Mouse (Mus musculus): ENCODE measurements around the gene Exoc3l4.

The Exoc3l4 gene

GRCm38 (mm10) chr12:111416921-111417779 is at the start of gene Exoc3l4:
TSS of gene Exoc3l4 (plus strand) at chr12:111417017.
- TF ChIP-seq CTCF (conservative IDR thresholded peaks at IDR 0.05; ENCODE audit: low read length): no peak
- TF ChIP-seq NANOG (IDR thresholded peaks at IDR 0.05; ENCODE audit: borderline replicate concordance, low read length): no peak
- TF ChIP-seq POU5F1 (IDR thresholded peaks at IDR 0.05; ENCODE audit: borderline replicate concordance, low read length): no peak
- no peaks in the 10 kb centered on the region for H3K9me3 ChIP-seq (ENCODE audit: low read length)
- no peaks in the 10 kb centered on the region for H3K36me3 ChIP-seq (ENCODE audit: insufficient read depth, low read length)
- peak within 1 kb of the TSS; percentile 66 for H3K4me3 ChIP-seq (replicated peaks; ENCODE audit: low read length)
- H3K27me3 ChIP-seq (ENCODE audit: insufficient read depth, low read length): peaks cover 95% of the 10 kb centered on the region
- peaks cover 35% of the 10 kb centered on the region for H3K4me1 ChIP-seq (replicated peaks; ENCODE audit: low read depth, low read length)

- peaks cover 3% of the 10 kb centered on the region; the same call in 1 of the 2 replicates for H3K36me3 ChIP-seq (ENCODE audit: insufficient read depth, low read length)
These were observed 49.8 kb upstream of the Exoc3l4 start for GRCm38 (mm10) chr12:111367065-111367464.

GRCm38 (mm10) chr12:111370249-111370648 is 46.6 kb upstream of the Exoc3l4 start:
- no peak overlapping the region for H3K4me3 ChIP-seq (replicated peaks; ENCODE audit: low read length)
- 0 out of 2 replicates have a peak, but pooled peaks cover 2% of the 10 kb centered on the region for H3K27me3 ChIP-seq (ENCODE audit: insufficient read depth, low read length)
- TF ChIP-seq POU5F1 (IDR thresholded peaks at IDR 0.05; ENCODE audit: borderline replicate concordance, low read length) (no peak), NANOG (IDR thresholded peaks at IDR 0.05; ENCODE audit: borderline replicate concordance, low read length) (no peak), CTCF (conservative IDR thresholded peaks at IDR 0.05; ENCODE audit: low read length) (peak; percentile 65)
- peaks cover 3% of the 10 kb centered on the region; the same call in 1 of the 2 replicates for H3K36me3 ChIP-seq (ENCODE audit: insufficient read depth, low read length)
- no peaks in the 10 kb centered on the region for H3K9me3 ChIP-seq (ENCODE audit: low read length)
- H3K4me1 ChIP-seq (replicated peaks; ENCODE audit: low read depth, low read length): peaks cover 98% of the 10 kb centered on the region

More at GRCm38 (mm10) chr12:111367065-111367464, 49.8 kb upstream of the Exoc3l4 start:
- TF ChIP-seq POU5F1 (IDR thresholded peaks at IDR 0.05; ENCODE audit: borderline replicate concordance, low read length) (no peak), CTCF (conservative IDR thresholded peaks at IDR 0.05; ENCODE audit: low read length) (no peak), NANOG (IDR thresholded peaks at IDR 0.05; ENCODE audit: borderline replicate concordance, low read length) (no peak)
- Histone ChIP-seq H3K4me3 (replicated peaks; ENCODE audit: low read length) (no peak overlapping the region), H3K9me3 (ENCODE audit: low read length) (no peaks in the 10 kb centered on the region), H3K4me1 (replicated peaks; ENCODE audit: low read depth, low read length) (peaks cover 81% of the 10 kb centered on the region), H3K27me3 (ENCODE audit: insufficient read depth, low read length) (no peaks in the 10 kb centered on the region)

- peaks cover 96% of the 10 kb centered on the region for H3K4me1 ChIP-seq (replicated peaks; ENCODE audit: low read depth, low read length)
- H3K27me3 ChIP-seq (ENCODE audit: insufficient read depth, low read length): peaks cover 12% of the 10 kb centered on the region
- TF ChIP-seq POU5F1 (IDR thresholded peaks at IDR 0.05; ENCODE audit: borderline replicate concordance, low read length): no peak
- no peak for TF ChIP-seq NANOG (IDR thresholded peaks at IDR 0.05; ENCODE audit: borderline replicate concordance, low read length)
- no peak for TF ChIP-seq CTCF (conservative IDR thresholded peaks at IDR 0.05; ENCODE audit: low read length)
- no peaks in the 10 kb centered on the region for H3K9me3 ChIP-seq (ENCODE audit: low read length)
- H3K4me3 ChIP-seq (replicated peaks; ENCODE audit: low read length): no peak overlapping the region
- H3K36me3 ChIP-seq (ENCODE audit: insufficient read depth, low read length): peaks cover 3% of the 10 kb centered on the region; the same call in 1 of the 2 replicates
These were observed 44.9 kb upstream of the Exoc3l4 start for GRCm38 (mm10) chr12:111371905-111372304.

- Histone ChIP-seq H3K4me1 (replicated peaks; ENCODE audit: low read depth, low read length) (peaks cover 81% of the 10 kb centered on the region), H3K9me3 (ENCODE audit: low read length) (no peaks in the 10 kb centered on the region), H3K4me3 (replicated peaks; ENCODE audit: low read length) (no peak overlapping the region), H3K27me3 (ENCODE audit: insufficient read depth, low read length) (peaks cover 12% of the 10 kb centered on the region), H3K36me3 (ENCODE audit: insufficient read depth, low read length) (peaks cover 3% of the 10 kb centered on the region; the same call in 1 of the 2 replicates)
- TF ChIP-seq NANOG (IDR thresholded peaks at IDR 0.05; ENCODE audit: borderline replicate concordance, low read length) (no peak), POU5F1 (IDR thresholded peaks at IDR 0.05; ENCODE audit: borderline replicate concordance, low read length) (no peak), CTCF (conservative IDR thresholded peaks at IDR 0.05; ENCODE audit: low read length) (no peak)
These were observed 43.4 kb upstream of the Exoc3l4 start for GRCm38 (mm10) chr12:111373411-111373810.

GRCm38 (mm10) chr12:111374727-111375126 is 42.1 kb upstream of the Exoc3l4 start:
- no peak for TF ChIP-seq CTCF (conservative IDR thresholded peaks at IDR 0.05; ENCODE audit: low read length)
- no peak for TF ChIP-seq POU5F1 (IDR thresholded peaks at IDR 0.05; ENCODE audit: borderline replicate concordance, low read length)
- no peak for TF ChIP-seq NANOG (IDR thresholded peaks at IDR 0.05; ENCODE audit: borderline replicate concordance, low read length)
- H3K36me3 ChIP-seq (ENCODE audit: insufficient read depth, low read length): no peaks in the 10 kb centered on the region
- H3K4me3 ChIP-seq (replicated peaks; ENCODE audit: low read length): no peak overlapping the region
- peaks cover 12% of the 10 kb centered on the region for H3K27me3 ChIP-seq (ENCODE audit: insufficient read depth, low read length)
- H3K9me3 ChIP-seq (ENCODE audit: low read length): no peaks in the 10 kb centered on the region
- peaks cover 72% of the 10 kb centered on the region for H3K4me1 ChIP-seq (replicated peaks; ENCODE audit: low read depth, low read length)

GRCm38 (mm10) chr12:111375559-111375958 is 41.3 kb upstream of the Exoc3l4 start:
- H3K36me3 ChIP-seq (ENCODE audit: insufficient read depth, low read length): no peaks in the 10 kb centered on the region
- TF ChIP-seq CTCF (conservative IDR thresholded peaks at IDR 0.05; ENCODE audit: low read length) (no peak), POU5F1 (IDR thresholded peaks at IDR 0.05; ENCODE audit: borderline replicate concordance, low read length) (no peak), NANOG (IDR thresholded peaks at IDR 0.05; ENCODE audit: borderline replicate concordance, low read length) (no peak)
- H3K4me3 ChIP-seq (replicated peaks; ENCODE audit: low read length): peak overlapping the region; percentile 94
- H3K9me3 ChIP-seq (ENCODE audit: low read length): no peaks in the 10 kb centered on the region
- H3K4me1 ChIP-seq (replicated peaks; ENCODE audit: low read depth, low read length): peaks cover 64% of the 10 kb centered on the region
- peaks cover 12% of the 10 kb centered on the region for H3K27me3 ChIP-seq (ENCODE audit: insufficient read depth, low read length)

- peaks cover 59% of the 10 kb centered on the region for H3K4me1 ChIP-seq (replicated peaks; ENCODE audit: low read depth, low read length)
- H3K9me3 ChIP-seq (ENCODE audit: low read length): no peaks in the 10 kb centered on the region
- TF ChIP-seq POU5F1 (IDR thresholded peaks at IDR 0.05; ENCODE audit: borderline replicate concordance, low read length): no peak
- no peak for TF ChIP-seq CTCF (conservative IDR thresholded peaks at IDR 0.05; ENCODE audit: low read length)
- no peak for TF ChIP-seq NANOG (IDR thresholded peaks at IDR 0.05; ENCODE audit: borderline replicate concordance, low read length)
- H3K27me3 ChIP-seq (ENCODE audit: insufficient read depth, low read length): peaks cover 12% of the 10 kb centered on the region
- peak overlapping the region; percentile 94 for H3K4me3 ChIP-seq (replicated peaks; ENCODE audit: low read length)
- H3K36me3 ChIP-seq (ENCODE audit: insufficient read depth, low read length): no peaks in the 10 kb centered on the region
These were observed 40.8 kb upstream of the Exoc3l4 start for GRCm38 (mm10) chr12:111376053-111376452.

Data from E14TG2a.4 (cell line).